18 mouse cellular contexts compared by ENCODE assay signal in the genomic region with DNA sequence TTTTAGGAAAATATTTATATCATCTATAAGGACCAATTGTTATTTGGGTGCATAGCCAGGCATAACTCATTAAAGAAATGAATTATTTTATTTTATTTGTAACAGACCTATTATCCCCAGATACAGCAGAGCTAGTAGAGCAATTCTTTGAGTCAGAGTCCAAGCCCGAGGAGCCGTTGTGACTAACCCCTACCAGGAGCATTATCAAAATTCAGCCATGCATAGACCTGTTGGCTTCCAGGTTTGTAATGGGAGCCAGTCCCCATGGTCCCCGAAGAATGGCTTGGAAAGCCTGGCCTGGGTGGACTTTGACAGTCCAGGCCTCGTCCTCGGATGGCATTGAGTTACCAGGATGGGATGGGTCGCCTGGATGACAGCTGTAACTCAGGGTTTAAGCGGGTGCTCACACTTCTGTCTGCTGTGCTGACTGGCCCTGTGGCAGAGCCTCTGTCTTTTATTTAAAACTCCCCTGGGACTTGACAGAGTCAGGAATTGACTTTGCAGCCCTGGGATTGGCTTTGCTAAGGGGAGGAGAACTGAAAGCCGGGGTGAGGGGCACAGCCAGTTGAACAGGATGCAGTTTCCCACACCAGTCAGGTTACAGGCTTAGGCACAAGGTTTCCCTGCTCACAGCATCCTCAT. TPM values are rescaled to one million over a fixed set of nuclear protein-coding genes. Genes with fewer than 3 reads are reported as not detected.
DNase-seq lines count a peak whose midpoint lies in the region; ATAC-seq and TF ChIP-seq lines count a peak whose summit lies in the region.
"Had no signal": no experiment of that assay in that cellular context is flagged by ENCODE, and none has a peak within 500 bp of the region (broad histone marks: within the 10 kb centered on the region; RNA-seq: fewer than 3 reads in every experiment).

No protein-coding gene starts in this region.

- H3K4me2 ChIP-seq in intestine, embryonic 16.5 days (ENCODE audit: low read depth, low read length), result no peak overlapping the region
- H3K4me2 ChIP-seq in intestine, postnatal 0 days (replicated peaks; ENCODE audit: low read depth), result no peak overlapping the region
- H3K4me2 ChIP-seq: heart, embryonic 15.5 days had no signal

- no peaks in the 10 kb centered on the region for H3K36me3 ChIP-seq in intestine, embryonic 16.5 days (ENCODE audit: control insufficient read depth, insufficient read depth, low read length)
- no peaks in the 10 kb centered on the region for H3K36me3 ChIP-seq in intestine, postnatal 0 days (ENCODE audit: control insufficient read depth, insufficient read depth)
- H3K36me3 ChIP-seq: heart, embryonic 15.5 days had no signal

- no peaks in the 10 kb centered on the region for H3K9me3 ChIP-seq in intestine, embryonic 16.5 days (ENCODE audit: control insufficient read depth, low read length)
- H3K9me3 ChIP-seq in intestine, postnatal 0 days (ENCODE audit: control insufficient read depth), result no peaks in the 10 kb centered on the region
- H3K9me3 ChIP-seq: heart, embryonic 15.5 days; megakaryocyte, embryonic 14.5 days had no signal

- no peaks in the 10 kb centered on the region; the same call in 1 of the 2 replicates for H3K27me3 ChIP-seq in intestine, embryonic 16.5 days (replicated peaks; ENCODE audit: control insufficient read depth, insufficient read depth, low read length)
- H3K27me3 ChIP-seq in intestine, postnatal 0 days (replicated peaks; ENCODE audit: control insufficient read depth, insufficient read depth, low read length), result no peaks in the 10 kb centered on the region
- H3K27me3 ChIP-seq: heart, embryonic 15.5 days had no signal

- H3K27ac ChIP-seq in intestine, embryonic 16.5 days (ENCODE audit: low read length), result no peak overlapping the region
- H3K27ac ChIP-seq in intestine, postnatal 0 days (ENCODE audit: low read depth, low read length), result no peak overlapping the region
- peak overlapping the region; percentile 15; the same call in 1 of the 2 replicates for H3K27ac ChIP-seq in layer of hippocampus, adult 2 months
- peak overlapping the region; percentile 19 for H3K27ac ChIP-seq in brown adipose tissue, adult 24 weeks (replicated peaks; ENCODE audit: low read depth, low read length)
- no peak overlapping the region for H3K27ac ChIP-seq in left cerebral cortex, adult 2 months
- H3K27ac ChIP-seq: heart, embryonic 15.5 days had no signal

- H3K4me3 ChIP-seq in intestine, embryonic 16.5 days (ENCODE audit: low read length), result no peak overlapping the region
- no peak overlapping the region for H3K4me3 ChIP-seq in intestine, postnatal 0 days (ENCODE audit: low read depth, low read length)
- no peak overlapping the region for H3K4me3 ChIP-seq in layer of hippocampus, adult 2 months
- H3K4me3 ChIP-seq in brown adipose tissue, adult 24 weeks (ENCODE audit: insufficient read depth, low read depth, low read length), result no peak overlapping the region
- no peak overlapping the region for H3K4me3 ChIP-seq in left cerebral cortex, adult 2 months
- H3K4me3 ChIP-seq: heart, embryonic 15.5 days; megakaryocyte, embryonic 14.5 days had no signal

- DNase-seq in layer of hippocampus, adult 2 months (ENCODE audit: low spot score in 2 of 2), result no peak
- DNase-seq in layer of hippocampus, adult 11-12 months (ENCODE audit: low spot score), result no peak
- DNase-seq in MN1 (ENCODE audit: low spot score), result peak; percentile 57
- DNase-seq in left cerebral cortex, adult 2 months (ENCODE audit: extremely low spot score in 1 of 2, low spot score in 2 of 2), result no peak
- DNase-seq: adrenal gland, postnatal 14 days; cerebellum, adult 11-12 months; cerebellum, postnatal 14 days; gastrocnemius, postnatal 14 days; heart, adult 18-20 months; heart, postnatal 4 days; lung, adult 18-20 months; lung, postnatal 14 days had no signal

- ATAC-seq in intestine, embryonic 16.5 days, result no peak
- ATAC-seq in intestine, postnatal 0 days, result no peak
- ATAC-seq: hindbrain, embryonic 16.5 days had no signal

- peak overlapping the region; percentile 51; the same call in 1 of the 2 replicates for H3K9ac ChIP-seq in intestine, embryonic 16.5 days (ENCODE audit: low read depth, low read length)
- no peak overlapping the region for H3K9ac ChIP-seq in intestine, postnatal 0 days (ENCODE audit: low read depth, low read length)
- H3K9ac ChIP-seq: heart, embryonic 15.5 days had no signal

- H3K4me1 ChIP-seq in intestine, embryonic 16.5 days (ENCODE audit: control insufficient read depth, insufficient read depth, low read length), result peaks cover 17% of the 10 kb centered on the region; the same call in 1 of the 2 replicates
- no peaks in the 10 kb centered on the region for H3K4me1 ChIP-seq in intestine, postnatal 0 days (replicated peaks; ENCODE audit: control insufficient read depth, insufficient read depth, low read length)
- peaks cover 48% of the 10 kb centered on the region for H3K4me1 ChIP-seq in brown adipose tissue, adult 24 weeks (ENCODE audit: control insufficient read depth, insufficient read depth, insufficient read length, low read length)

- WGBS in intestine, embryonic 16.5 days, result 54% methylated on average over 8 of the region's 8 CpGs
- 63% methylated on average over 8 of the region's 8 CpGs for WGBS in intestine, postnatal 0 days

- no peak for TF ChIP-seq CTCF in intestine, postnatal 0 days (IDR thresholded peaks at IDR 0.05; ENCODE audit: low read depth)
- TF ChIP-seq CTCF in layer of hippocampus, adult 2 months (conservative IDR thresholded peaks at IDR 0.05), result no peak
- TF ChIP-seq CTCF in left cerebral cortex, adult 2 months (IDR thresholded peaks at IDR 0.05), result no peak

- intact Hi-C loops in left cerebral cortex, adult 2 months (cut with DNase I), result no loop called here

RNA-seq across cellular contexts. Expression of a gene that starts 54.0 kb away (rescaled TPM):
- 73.3 and 82.8 TPM in 2 replicates for polyA plus RNA-seq in intestine, embryonic 16.5 days (2015; fragmentation: Nextera tagmentation; extraction: Ambion mirVana)
- 65.4 and 78.2 TPM in 2 replicates for polyA plus RNA-seq in intestine, postnatal 0 days (2015; fragmentation: Nextera tagmentation; extraction: Ambion mirVana)
- 100 to 1,000 TPM; 178 to 182 TPM for total RNA-seq in layer of hippocampus, adult 2 months (2021)
- 257 and 493 TPM in 2 replicates for polyA plus RNA-seq in brown adipose tissue, adult 24 weeks (2012; ENCODE audit: insufficient read depth, insufficient read length, missing spikeins)
- 100 to 1,000 TPM; 185 to 189 TPM for total RNA-seq in left cerebral cortex, adult 2 months (2021)

Comparison
In these comparisons a context has a peak if more than half of its experiments do, and no peak if none do; other contexts are left out.
1. H3K27ac ChIP-seq: peak in layer of hippocampus, adult 2 months (single experiment) and brown adipose tissue, adult 24 weeks (single experiment); none in intestine, embryonic 16.5 days (single experiment), intestine, postnatal 0 days (single experiment) and left cerebral cortex, adult 2 months (single experiment).